Mouse (Mus musculus): ENCODE results near the gene AC134908.4.

Gene AC134908.4

GRCm38 (mm10) chr17:25806507-25806906 is 11.0 kb upstream of the AC134908.4 start:
- no peak for DNase-seq

- no peak for DNase-seq
These were observed 7.5 kb upstream of the AC134908.4 start for GRCm38 (mm10) chr17:25802825-25803517.

GRCm38 (mm10) chr17:25801029-25801428 is 5.6 kb upstream of the AC134908.4 start:
- peak; percentile 77 for DNase-seq

- DNase-seq = peak; percentile 83
These were observed 1.5 kb upstream of the AC134908.4 start, which contains the start of gene Metrn for GRCm38 (mm10) chr17:25796951-25797369. Gene Metrn (minus strand): TSS chr17:25797136.

- no peak for DNase-seq
These were observed 832 bp upstream of the AC134908.4 start for GRCm38 (mm10) chr17:25796211-25796771.

GRCm38 (mm10) chr17:25794998-25795397 is 461 bp downstream of the AC134908.4 start:
- DNase-seq = no peak

- no peak for DNase-seq
These were observed 1.3 kb downstream of the AC134908.4 start for GRCm38 (mm10) chr17:25794197-25794596.

GRCm38 (mm10) chr17:25792615-25793014 is 2.8 kb downstream of the AC134908.4 start, which contains the start of gene Fam173a:
Gene Fam173a (minus strand): TSS chr17:25792901.
- DNase-seq = peak; percentile 80

- peak; percentile 73 for DNase-seq
These were observed 3.5 kb downstream of the AC134908.4 start for GRCm38 (mm10) chr17:25791843-25792527.

GRCm38 (mm10) chr17:25791320-25791842 is 4.1 kb downstream of the AC134908.4 start:
- DNase-seq = no peak

GRCm38 (mm10) chr17:25786781-25787504 is 8.5 kb downstream of the AC134908.4 start:
- DNase-seq = no peak

GRCm38 (mm10) chr17:25786280-25786679 is 9.2 kb downstream of the AC134908.4 start, which contains the start of gene Ccdc78:
Gene Ccdc78 (plus strand): TSS chr17:25786580.
- DNase-seq = no peak

- DNase-seq = peak; percentile 96
These were observed 10.1 kb downstream of the AC134908.4 start, which contains the start of gene Haghl for GRCm38 (mm10) chr17:25785281-25785745. Gene Haghl (minus strand): TSS chr17:25785673.

GRCm38 (mm10) chr17:25783861-25784574 is 11.4 kb downstream of the AC134908.4 start:
- DNase-seq = no peak

- DNase-seq = no peak
These were observed 12.4 kb downstream of the AC134908.4 start for GRCm38 (mm10) chr17:25783086-25783485.

- DNase-seq = no peak
These were observed 14.1 kb downstream of the AC134908.4 start for GRCm38 (mm10) chr17:25781339-25781738.

- no peak for DNase-seq
These were observed 17.5 kb downstream of the AC134908.4 start for GRCm38 (mm10) chr17:25777948-25778347.

- DNase-seq = peak; percentile 71
These were observed 20.0 kb downstream of the AC134908.4 start for GRCm38 (mm10) chr17:25775318-25776062.

- peak; percentile 96 for DNase-seq
These were observed 21.8 kb downstream of the AC134908.4 start, which contains the start of gene Narfl for GRCm38 (mm10) chr17:25773549-25774120. Gene Narfl (plus strand): TSS chr17:25773776.

GRCm38 (mm10) chr17:25769331-25769730 is 26.1 kb downstream of the AC134908.4 start:
- no peak for DNase-seq

GRCm38 (mm10) chr17:25765886-25766285 is 29.6 kb downstream of the AC134908.4 start:
- DNase-seq = no peak
